In the genomic region with DNA sequence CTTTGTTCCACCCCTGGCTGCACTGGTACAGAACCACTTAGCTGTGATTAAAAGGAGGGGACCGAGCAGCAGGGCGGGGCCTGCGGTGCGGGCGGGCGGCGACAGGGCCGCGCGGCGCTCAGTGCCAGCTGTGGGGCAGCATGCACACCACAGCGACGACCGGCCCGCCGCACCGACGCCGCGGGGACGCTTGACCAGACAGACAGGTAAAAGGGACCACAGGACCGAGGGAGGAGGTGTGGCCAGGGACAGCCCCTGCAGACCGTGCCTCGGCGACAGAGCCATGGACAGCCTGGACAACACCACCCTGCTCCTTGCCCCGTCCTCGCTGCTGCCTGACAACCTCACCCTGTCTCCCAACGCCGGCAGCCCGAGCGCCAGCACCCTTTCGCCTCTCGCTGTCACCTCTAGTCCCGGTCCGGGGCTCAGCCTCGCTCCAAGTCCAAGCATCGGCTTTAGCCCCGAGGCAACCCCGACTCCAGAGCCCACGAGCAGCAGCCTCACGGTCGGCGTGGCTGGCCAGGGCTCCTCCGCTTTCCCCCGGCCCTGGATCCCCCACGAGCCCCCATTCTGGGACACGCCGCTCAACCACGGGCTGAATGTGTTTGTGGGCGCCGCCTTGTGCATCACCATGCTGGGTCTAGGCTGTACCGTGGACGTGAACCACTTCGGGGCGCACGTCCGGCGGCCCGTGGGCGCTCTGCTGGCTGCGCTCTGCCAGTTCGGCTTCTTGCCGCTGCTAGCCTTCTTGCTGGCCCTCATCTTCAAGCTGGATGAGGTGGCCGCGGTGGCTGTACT, we compare ENCODE assay signal across 8 mouse cellular contexts. TPM values are rescaled to one million over a fixed set of nuclear protein-coding genes. Genes with fewer than 3 reads are reported as not detected.
DNase-seq lines count a peak whose midpoint lies in the region; ATAC-seq and TF ChIP-seq lines count a peak whose summit lies in the region.

A gene (plus strand): TSS at position 100 of the 798 bp plus-strand sequence.

- 0 out of 2 replicates have a peak within 1 kb of the TSS, but pooled peaks have one; percentile 42 for H3K27ac ChIP-seq in hindbrain, embryonic 11.5 days (ENCODE audit: low read depth, low read length)
- H3K27ac ChIP-seq in liver, embryonic 14.5 days: no peak within 1 kb of the TSS
- no peak within 1 kb of the TSS for H3K27ac ChIP-seq in neural tube, embryonic 14.5 days (ENCODE audit: low read depth, low read length)

- peak; percentile 12 for DNase-seq in CD4-positive, CD25-positive, alpha-beta regulatory T cell, adult 2 months (ENCODE audit: low read depth, low spot score)
- DNase-seq in urinary bladder, adult 2 months (ENCODE audit: low spot score): peak; percentile 28
- no peak for DNase-seq in urinary bladder, postnatal 4 days (ENCODE audit: low spot score in 2 of 2)
- DNase-seq in hindbrain, embryonic 11.5 days (ENCODE audit: low spot score): peak; percentile 58
- no peak for DNase-seq in liver, embryonic 14.5 days (ENCODE audit: low read depth in 3 of 3, low spot score in 3 of 3)
- DNase-seq in left cerebral cortex, adult 11 months (ENCODE audit: low spot score): no peak

- ATAC-seq in CD4-positive, CD25-positive, alpha-beta regulatory T cell, adult 4 months: no peak
- ATAC-seq in hindbrain, embryonic 11.5 days (ENCODE audit: low FRiP score): peak; percentile 94
- ATAC-seq in liver, embryonic 14.5 days (ENCODE audit: insufficient read depth): no peak
- ATAC-seq in neural tube, embryonic 14.5 days (ENCODE audit: low read depth): peak; percentile 94

- H3K9ac ChIP-seq in hindbrain, embryonic 11.5 days (ENCODE audit: low read depth, low read length): peak within 1 kb of the TSS; percentile 55; the same call in 1 of the 2 replicates
- no peak within 1 kb of the TSS for H3K9ac ChIP-seq in liver, embryonic 14.5 days (replicated peaks)
- H3K9ac ChIP-seq in neural tube, embryonic 14.5 days (replicated peaks; ENCODE audit: low read depth, low read length): peak within 1 kb of the TSS; percentile 46

- H3K4me2 ChIP-seq in hindbrain, embryonic 11.5 days (replicated peaks; ENCODE audit: low read depth, low read length): peak within 1 kb of the TSS; percentile 59
- H3K4me2 ChIP-seq in liver, embryonic 14.5 days (ENCODE audit: low read depth): peak within 1 kb of the TSS; percentile 37
- H3K4me2 ChIP-seq in neural tube, embryonic 14.5 days (ENCODE audit: low read depth, low read length): peak within 1 kb of the TSS; percentile 54

- WGBS in hindbrain, embryonic 11.5 days: 8% methylated on average over 53 of the region's 65 CpGs
- 8% methylated on average over 65 of the region's 65 CpGs for WGBS in liver, embryonic 14.5 days (ENCODE audit: insufficient replicate concordance)
- WGBS in neural tube, embryonic 14.5 days: 8% methylated on average over 65 of the region's 65 CpGs

- H3K4me1 ChIP-seq in hindbrain, embryonic 11.5 days (replicated peaks; ENCODE audit: control insufficient read depth, insufficient read depth, low read length): no peaks in the 10 kb centered on the region
- no peaks in the 10 kb centered on the region for H3K4me1 ChIP-seq in liver, embryonic 14.5 days (replicated peaks; ENCODE audit: control insufficient read depth in 2 of 2, insufficient read depth in 2 of 2, low read length in 1 of 2)
- H3K4me1 ChIP-seq in neural tube, embryonic 14.5 days (ENCODE audit: control insufficient read depth, insufficient read depth, low read length): no peaks in the 10 kb centered on the region

- no peak for TF ChIP-seq EP300 in liver, embryonic 14.5 days (IDR thresholded peaks at IDR 0.05; ENCODE audit: low read depth)

- peak within 1 kb of the TSS; percentile 43 for H3K4me3 ChIP-seq in hindbrain, embryonic 11.5 days (ENCODE audit: low read depth, low read length)
- peak within 1 kb of the TSS in 1 of 2 experiments; percentile 26; a peak in 2 of 4 replicates for H3K4me3 ChIP-seq in liver, embryonic 14.5 days (ENCODE audit: insufficient read depth in 1 of 2, low read depth in 2 of 2, low read length in 2 of 2)
- H3K4me3 ChIP-seq in neural tube, embryonic 14.5 days (ENCODE audit: low read depth, low read length): peak within 1 kb of the TSS; percentile 42

- no peaks in the 10 kb centered on the region for H3K36me3 ChIP-seq in hindbrain, embryonic 11.5 days (ENCODE audit: control insufficient read depth, insufficient read depth, low read length)
- H3K36me3 ChIP-seq in liver, embryonic 14.5 days (replicated peaks; ENCODE audit: control insufficient read depth, insufficient read depth, low read depth): no peaks in the 10 kb centered on the region
- no peaks in the 10 kb centered on the region for H3K36me3 ChIP-seq in neural tube, embryonic 14.5 days (ENCODE audit: control insufficient read depth, insufficient read depth, low read length)

- no peak for TF ChIP-seq CTCF in liver, embryonic 14.5 days (IDR thresholded peaks at IDR 0.05; ENCODE audit: low read depth)

- no peaks in the 10 kb centered on the region for H3K9me3 ChIP-seq in hindbrain, embryonic 11.5 days (ENCODE audit: control insufficient read depth, low read length)
- no peaks in the 10 kb centered on the region for H3K9me3 ChIP-seq in liver, embryonic 14.5 days (ENCODE audit: control insufficient read depth, low read length)
- H3K9me3 ChIP-seq in neural tube, embryonic 14.5 days (ENCODE audit: control insufficient read depth, low read length): no peaks in the 10 kb centered on the region

- peaks cover 15% of the 10 kb centered on the region for H3K27me3 ChIP-seq in hindbrain, embryonic 11.5 days (ENCODE audit: control insufficient read depth, insufficient read depth, low read length)
- H3K27me3 ChIP-seq in liver, embryonic 14.5 days (ENCODE audit: control insufficient read depth, insufficient read depth, low read length): peaks cover 26% of the 10 kb centered on the region
- H3K27me3 ChIP-seq in neural tube, embryonic 14.5 days (ENCODE audit: control insufficient read depth, insufficient read depth, low read length): no peaks in the 10 kb centered on the region

RNA-seq across cellular contexts. Expression of the gene that starts here (rescaled TPM):
- polyA plus RNA-seq in CD4-positive, CD25-positive, alpha-beta regulatory T cell, adult 4 months (2017; shearing (Covaris generic)): not detected
- polyA plus RNA-seq in urinary bladder, adult 2 months (2012; rRNA removed): 0.28 and 0.32 TPM in 2 replicates
- polyA plus RNA-seq in hindbrain, embryonic 11.5 days (2014; fragmentation: Nextera tagmentation; extraction: Ambion mirVana): 16.0 and 18.1 TPM in 2 replicates
- polyA plus RNA-seq in liver, embryonic 14.5 days (2012; rRNA removed): 0.03 and 0.06 TPM in 2 replicates
- not detected in 2 replicates for polyA plus RNA-seq in liver, embryonic 14.5 days (2014; fragmentation: Nextera tagmentation; extraction: Ambion mirVana)
- 31.8 and 40.8 TPM in 2 replicates for polyA plus RNA-seq in neural tube, embryonic 14.5 days (2014; fragmentation: Nextera tagmentation; extraction: Ambion mirVana)

Comparison
In these comparisons a context has a peak if more than half of its experiments do, and no peak if none do; other contexts are left out.
1. RNA of the gene that starts here (polyA plus RNA-seq): 31.8 to 40.8 TPM in neural tube, embryonic 14.5 days and 16.0 to 18.1 TPM in hindbrain, embryonic 11.5 days; 0.28 to 0.32 TPM in urinary bladder, adult 2 months, not detected in CD4-positive, CD25-positive, alpha-beta regulatory T cell, adult 4 months and 0.03 to 0.06 TPM in liver, embryonic 14.5 days; every median in the first group is over 10 times any median in the second.
2. Peak in DNase-seq in urinary bladder, adult 2 months; RNA of the gene not detected or under 1 TPM.
3. DNase-seq: peak in CD4-positive, CD25-positive, alpha-beta regulatory T cell, adult 2 months (single experiment) and hindbrain, embryonic 11.5 days (single experiment); none in urinary bladder, postnatal 4 days (0 of 2), liver, embryonic 14.5 days (0 of 3) and left cerebral cortex, adult 11 months (single experiment).
4. ATAC-seq: peak in hindbrain, embryonic 11.5 days (single experiment) and neural tube, embryonic 14.5 days (single experiment); none in CD4-positive, CD25-positive, alpha-beta regulatory T cell, adult 4 months (single experiment) and liver, embryonic 14.5 days (single experiment).
5. Peak in every context shown above with its lines, with median percentiles within 50 percentile points of each other: H3K4me2 ChIP-seq.